Mouse (Mus musculus): Measurements from ENCODE around the gene Glrx3. TPM values are rescaled to one million over a fixed set of nuclear protein-coding genes. Genes with fewer than 3 reads are reported as not detected.

Gene Glrx3
- polyA plus RNA-seq, 1 experiment from 2014 or later: 328 TPM

DNA sequence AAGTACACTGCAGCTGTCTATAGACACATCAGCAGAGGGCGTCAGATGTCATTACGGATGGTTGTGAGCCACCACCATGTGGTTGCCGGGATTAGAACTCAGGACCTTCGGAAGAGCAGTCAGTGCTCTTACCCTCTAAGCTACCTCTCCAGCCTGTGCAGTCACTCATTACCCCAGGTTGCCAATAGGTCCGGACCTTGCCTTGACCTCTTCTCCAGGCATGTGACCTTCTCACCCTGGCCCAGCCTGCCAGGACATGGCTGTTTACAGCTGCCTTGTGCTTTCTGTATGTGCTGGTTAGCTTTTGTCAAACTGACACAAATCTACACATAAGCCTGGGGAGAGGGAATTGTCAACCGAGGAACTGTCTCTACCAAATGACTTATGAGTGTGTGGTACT is 43.4 kb downstream of the Glrx3 start:
- Histone ChIP-seq H3K9me3 (ENCODE audit: control insufficient read depth, low read length) (no peaks in the 10 kb centered on the region), H3K9ac (ENCODE audit: low read length) (no peak overlapping the region), H3K4me3 (ENCODE audit: low read depth, low read length) (no peak overlapping the region), H3K4me2 (ENCODE audit: low read depth, severe bottlenecking) (no peak overlapping the region), H3K27ac (replicated peaks; ENCODE audit: low read depth, low read length) (no peak overlapping the region), H3K36me3 (ENCODE audit: control insufficient read depth, insufficient read depth, low read length) (no peaks in the 10 kb centered on the region), H3K4me1 (ENCODE audit: control insufficient read depth, insufficient read depth, low read length) (no peaks in the 10 kb centered on the region), H3K27me3 (ENCODE audit: control insufficient read depth, insufficient read depth, low read length) (no peaks in the 10 kb centered on the region)
- 71% methylated on average over 6 of the region's 6 CpGs for WGBS
- ATAC-seq (ENCODE audit: insufficient number of reproducible peaks, low FRiP score, low TSS enrichment, low read depth) (no peak), DNase-seq (ENCODE audit: low spot score) (no peak)

DNA sequence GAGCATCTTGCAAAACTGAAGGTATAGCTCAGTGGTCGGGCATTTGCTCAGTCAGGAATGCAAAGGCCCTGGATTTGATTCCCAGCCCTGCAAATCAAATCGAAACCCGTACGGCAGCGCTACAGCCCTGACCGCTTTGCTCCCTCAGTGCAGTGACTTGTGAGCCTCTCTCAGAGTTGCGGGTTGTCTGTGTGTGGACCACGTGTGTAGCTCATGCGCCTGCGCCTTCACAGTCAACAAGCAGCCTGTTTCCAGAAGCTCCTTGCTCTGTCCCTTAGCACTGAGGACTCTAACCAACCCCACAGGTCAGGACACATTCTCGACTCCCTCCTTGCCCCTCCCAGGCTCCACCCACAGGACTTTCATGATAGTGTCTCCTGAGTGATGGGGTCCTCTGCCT is 46.6 kb downstream of the Glrx3 start:
- 85% methylated on average over 11 of the region's 11 CpGs for WGBS
- no peak for DNase-seq (ENCODE audit: low spot score)

DNA sequence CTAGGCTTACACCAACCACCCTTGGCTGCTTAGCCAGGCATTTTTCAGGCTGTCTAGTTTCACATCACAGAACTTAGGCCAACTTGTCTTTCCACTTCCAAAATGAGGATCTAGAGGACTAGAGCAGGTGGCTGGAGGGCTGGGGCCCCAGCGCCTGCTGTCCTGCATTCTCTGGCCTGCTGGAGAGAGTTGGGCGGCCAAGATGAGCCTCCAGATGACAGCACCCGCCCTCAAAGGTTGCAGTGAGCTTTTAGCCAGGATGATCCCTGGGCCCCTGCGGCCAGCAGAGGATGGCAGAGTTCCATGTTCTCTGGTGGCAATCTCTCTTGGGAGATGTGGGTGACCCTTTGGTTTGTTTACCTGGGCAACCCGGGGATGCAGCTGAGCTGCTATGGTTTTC is 51.0 kb downstream of the Glrx3 start:
- Histone ChIP-seq H3K27ac (replicated peaks; ENCODE audit: low read depth, low read length) (no peak overlapping the region), H3K9me3 (ENCODE audit: control insufficient read depth, low read length) (no peaks in the 10 kb centered on the region), H3K4me2 (ENCODE audit: low read depth, severe bottlenecking) (no peak overlapping the region), H3K9ac (ENCODE audit: low read length) (no peak overlapping the region), H3K4me1 (ENCODE audit: control insufficient read depth, insufficient read depth, low read length) (no peaks in the 10 kb centered on the region), H3K27me3 (ENCODE audit: control insufficient read depth, insufficient read depth, low read length) (no peaks in the 10 kb centered on the region), H3K36me3 (ENCODE audit: control insufficient read depth, insufficient read depth, low read length) (no peaks in the 10 kb centered on the region), H3K4me3 (ENCODE audit: low read depth, low read length) (no peak overlapping the region)
- DNase-seq (ENCODE audit: low spot score): no peak
- ATAC-seq (ENCODE audit: insufficient number of reproducible peaks, low FRiP score, low TSS enrichment, low read depth): no peak
- WGBS: 77% methylated on average over 5 of the region's 5 CpGs

More for the DNA sequence above, 46.6 kb downstream of the Glrx3 start:
- Histone ChIP-seq H3K27me3 (ENCODE audit: control insufficient read depth, insufficient read depth, low read length) (no peaks in the 10 kb centered on the region), H3K9ac (ENCODE audit: low read length) (no peak overlapping the region), H3K4me1 (ENCODE audit: control insufficient read depth, insufficient read depth, low read length) (no peaks in the 10 kb centered on the region), H3K4me2 (ENCODE audit: low read depth, severe bottlenecking) (no peak overlapping the region), H3K27ac (replicated peaks; ENCODE audit: low read depth, low read length) (no peak overlapping the region), H3K9me3 (ENCODE audit: control insufficient read depth, low read length) (no peaks in the 10 kb centered on the region), H3K36me3 (ENCODE audit: control insufficient read depth, insufficient read depth, low read length) (no peaks in the 10 kb centered on the region), H3K4me3 (ENCODE audit: low read depth, low read length) (no peak overlapping the region)
- ATAC-seq (ENCODE audit: insufficient number of reproducible peaks, low FRiP score, low TSS enrichment, low read depth): no peak

DNA sequence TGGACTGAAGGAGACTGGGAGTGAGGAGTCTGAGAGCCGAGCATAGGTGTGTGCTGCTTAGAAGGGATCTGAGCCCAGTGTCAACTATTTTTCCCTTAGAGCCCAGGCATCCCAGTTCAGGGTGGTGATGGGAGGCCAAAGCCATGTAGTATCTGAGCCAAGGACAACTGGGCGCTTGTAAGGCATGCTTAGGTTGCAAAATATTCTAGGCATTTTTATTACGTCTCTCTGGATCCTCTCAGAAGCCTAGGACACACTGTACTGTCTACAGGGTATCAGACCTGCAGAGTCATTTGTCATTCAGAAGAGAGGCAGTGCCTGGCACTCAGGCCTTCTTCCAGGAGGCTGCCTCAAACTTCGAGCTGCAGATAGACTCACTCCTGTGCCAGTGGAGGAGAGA is 53.3 kb downstream of the Glrx3 start:
- DNase-seq (ENCODE audit: low spot score) (no peak), ATAC-seq (ENCODE audit: insufficient number of reproducible peaks, low FRiP score, low TSS enrichment, low read depth) (no peak)
- WGBS: 53% methylated on average over 4 of the region's 4 CpGs
- Histone ChIP-seq H3K27me3 (ENCODE audit: control insufficient read depth, insufficient read depth, low read length) (no peaks in the 10 kb centered on the region), H3K4me2 (ENCODE audit: low read depth, severe bottlenecking) (no peak overlapping the region), H3K27ac (replicated peaks; ENCODE audit: low read depth, low read length) (no peak overlapping the region), H3K4me1 (ENCODE audit: control insufficient read depth, insufficient read depth, low read length) (no peaks in the 10 kb centered on the region), H3K36me3 (ENCODE audit: control insufficient read depth, insufficient read depth, low read length) (no peaks in the 10 kb centered on the region), H3K4me3 (ENCODE audit: low read depth, low read length) (no peak overlapping the region), H3K9ac (ENCODE audit: low read length) (no peak overlapping the region), H3K9me3 (ENCODE audit: control insufficient read depth, low read length) (no peaks in the 10 kb centered on the region)

DNA sequence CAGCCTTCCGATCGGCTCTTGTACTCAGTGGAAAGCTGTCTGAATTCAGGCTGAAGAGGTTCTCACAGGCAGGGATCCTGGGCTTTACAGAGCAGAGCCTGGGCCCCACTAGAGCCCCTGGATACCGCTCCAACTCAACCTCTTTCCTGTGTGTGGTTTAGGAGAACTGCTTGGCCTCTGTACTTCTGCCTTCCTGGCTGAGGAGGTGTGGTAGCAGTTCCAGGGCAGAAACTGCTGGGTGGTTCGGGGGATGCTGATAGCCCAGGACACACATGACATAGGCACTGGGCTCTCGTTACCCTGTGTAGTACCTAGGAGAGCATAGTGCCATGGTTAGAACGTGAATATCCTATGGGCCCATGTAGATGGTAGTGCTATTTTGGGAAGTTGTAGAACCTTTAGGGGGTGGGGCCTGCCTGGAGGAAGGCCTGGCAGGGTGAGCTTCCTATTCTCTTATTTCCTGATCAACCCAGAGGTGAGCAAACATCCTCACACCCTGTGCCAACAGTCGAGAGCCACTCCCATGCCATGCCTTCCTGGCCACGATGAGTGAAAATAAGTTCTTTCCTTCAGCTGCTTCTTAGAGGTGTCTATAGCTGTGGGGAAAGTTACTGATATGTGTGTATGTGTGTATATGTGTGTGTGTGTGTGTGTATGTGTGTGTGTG is 55.0 kb downstream of the Glrx3 start:
- 89% methylated on average over 8 of the region's 8 CpGs for WGBS
- no peaks in the 10 kb centered on the region for H3K36me3 ChIP-seq (ENCODE audit: control insufficient read depth, insufficient read depth, low read length)
- H3K9ac ChIP-seq (ENCODE audit: low read length): no peak overlapping the region
- H3K4me2 ChIP-seq (ENCODE audit: low read depth, severe bottlenecking): no peak overlapping the region
- H3K9me3 ChIP-seq (ENCODE audit: control insufficient read depth, low read length): no peaks in the 10 kb centered on the region
- H3K4me3 ChIP-seq (ENCODE audit: low read depth, low read length): no peak overlapping the region
- ATAC-seq (ENCODE audit: insufficient number of reproducible peaks, low FRiP score, low TSS enrichment, low read depth) (no peak), DNase-seq (ENCODE audit: low spot score) (no peak)
- no peaks in the 10 kb centered on the region for H3K27me3 ChIP-seq (ENCODE audit: control insufficient read depth, insufficient read depth, low read length)
- peaks cover 5% of the 10 kb centered on the region; the same call in 1 of the 2 replicates for H3K4me1 ChIP-seq (ENCODE audit: control insufficient read depth, insufficient read depth, low read length)
- H3K27ac ChIP-seq (replicated peaks; ENCODE audit: low read depth, low read length): no peak overlapping the region

DNA sequence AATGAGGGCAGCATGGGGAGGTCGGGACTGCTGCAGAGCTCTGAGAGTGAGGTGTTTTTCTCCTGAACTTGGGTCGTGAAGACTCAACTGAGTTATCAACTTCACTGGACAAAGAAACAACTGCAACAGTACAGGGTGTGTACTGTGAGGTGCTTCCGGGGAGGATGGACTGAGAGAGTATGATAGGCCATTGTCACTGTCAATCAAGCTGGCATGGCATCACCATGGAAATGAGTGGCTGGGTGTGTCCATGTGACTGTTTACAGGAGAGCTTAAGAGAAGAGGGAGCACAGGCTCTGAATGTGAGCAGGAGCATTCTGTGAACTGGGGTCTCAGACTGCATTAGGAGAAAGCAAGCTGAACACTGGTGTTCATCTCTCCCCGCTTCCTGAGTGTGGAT is 61.3 kb downstream of the Glrx3 start:
- Histone ChIP-seq H3K27me3 (ENCODE audit: control insufficient read depth, insufficient read depth, low read length) (no peaks in the 10 kb centered on the region), H3K9me3 (ENCODE audit: control insufficient read depth, low read length) (no peaks in the 10 kb centered on the region), H3K36me3 (ENCODE audit: control insufficient read depth, insufficient read depth, low read length) (no peaks in the 10 kb centered on the region), H3K4me3 (ENCODE audit: low read depth, low read length) (no peak overlapping the region), H3K4me1 (ENCODE audit: control insufficient read depth, insufficient read depth, low read length) (peaks cover 9% of the 10 kb centered on the region), H3K9ac (ENCODE audit: low read length) (no peak overlapping the region), H3K4me2 (ENCODE audit: low read depth, severe bottlenecking) (no peak overlapping the region), H3K27ac (replicated peaks; ENCODE audit: low read depth, low read length) (no peak overlapping the region)
- WGBS: 76% methylated on average over 4 of the region's 4 CpGs
- DNase-seq (ENCODE audit: low spot score) (no peak), ATAC-seq (ENCODE audit: insufficient number of reproducible peaks, low FRiP score, low TSS enrichment, low read depth) (no peak)

DNA sequence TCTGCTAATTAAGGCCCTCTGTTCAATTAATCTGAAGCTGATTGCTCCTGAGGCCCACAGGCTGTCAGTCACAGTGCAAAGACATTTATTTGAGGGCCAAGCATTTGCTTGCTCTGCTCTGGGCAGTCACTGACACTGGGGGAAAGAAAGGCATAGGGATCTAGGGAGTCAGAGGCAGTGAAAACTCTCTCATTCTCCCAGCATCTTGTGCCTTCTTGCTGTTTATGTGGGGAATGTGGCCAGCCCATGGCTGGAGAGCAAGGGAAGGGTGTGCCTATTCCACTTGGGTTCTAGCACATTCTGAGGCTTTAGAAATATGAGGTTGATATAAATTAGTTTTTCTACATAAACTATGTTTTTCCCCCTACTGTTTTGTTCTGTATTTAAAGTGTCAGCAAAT is 80.2 kb downstream of the Glrx3 start:
- Histone ChIP-seq H3K9me3 (ENCODE audit: control insufficient read depth, low read length) (no peaks in the 10 kb centered on the region), H3K36me3 (ENCODE audit: control insufficient read depth, insufficient read depth, low read length) (no peaks in the 10 kb centered on the region), H3K9ac (ENCODE audit: low read length) (no peak overlapping the region), H3K4me3 (ENCODE audit: low read depth, low read length) (no peak overlapping the region), H3K27ac (replicated peaks; ENCODE audit: low read depth, low read length) (no peak overlapping the region), H3K4me2 (ENCODE audit: low read depth, severe bottlenecking) (no peak overlapping the region), H3K27me3 (ENCODE audit: control insufficient read depth, insufficient read depth, low read length) (no peaks in the 10 kb centered on the region), H3K4me1 (ENCODE audit: control insufficient read depth, insufficient read depth, low read length) (no peaks in the 10 kb centered on the region)
- ATAC-seq (ENCODE audit: insufficient number of reproducible peaks, low FRiP score, low TSS enrichment, low read depth): no peak
- no peak for DNase-seq (ENCODE audit: low spot score)

DNA sequence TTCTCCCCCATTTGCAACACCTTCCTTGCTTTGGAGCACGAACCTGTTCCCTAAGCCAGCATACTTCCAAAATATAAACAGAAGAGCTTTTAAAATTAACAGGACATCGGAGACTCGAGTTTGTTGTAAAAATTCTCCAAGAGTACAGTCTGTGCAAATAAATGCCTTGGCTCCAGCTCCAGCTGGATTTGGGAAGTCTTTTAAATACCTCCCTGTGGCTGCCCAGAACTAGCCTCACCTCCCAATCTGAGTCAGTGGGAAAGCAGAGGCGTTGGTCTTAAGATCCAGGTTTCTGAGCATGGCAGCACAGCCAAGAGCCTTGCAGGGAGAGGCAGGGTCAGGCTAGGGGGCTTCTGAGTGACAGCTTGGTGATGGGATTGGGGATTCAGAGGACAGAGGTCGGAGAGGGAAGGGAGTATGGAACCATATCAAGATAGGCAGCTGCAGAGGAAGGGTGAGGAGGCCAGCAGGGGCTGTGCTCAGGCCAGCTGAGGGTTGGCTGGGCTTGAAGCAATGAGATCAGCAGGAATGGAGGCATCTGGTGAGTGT is 80.7 kb downstream of the Glrx3 start:
- H3K4me1 ChIP-seq (ENCODE audit: control insufficient read depth, insufficient read depth, low read length): no peaks in the 10 kb centered on the region
- no peak overlapping the region for H3K4me2 ChIP-seq (ENCODE audit: low read depth, severe bottlenecking)
- no peaks in the 10 kb centered on the region for H3K27me3 ChIP-seq (ENCODE audit: control insufficient read depth, insufficient read depth, low read length)
- no peaks in the 10 kb centered on the region for H3K36me3 ChIP-seq (ENCODE audit: control insufficient read depth, insufficient read depth, low read length)
- 69% methylated on average over 5 of the region's 5 CpGs for WGBS
- H3K9ac ChIP-seq (ENCODE audit: low read length): no peak overlapping the region
- no peak for DNase-seq (ENCODE audit: low spot score)
- H3K27ac ChIP-seq (replicated peaks; ENCODE audit: low read depth, low read length): no peak overlapping the region
- no peak for ATAC-seq (ENCODE audit: insufficient number of reproducible peaks, low FRiP score, low TSS enrichment, low read depth)
- H3K4me3 ChIP-seq (ENCODE audit: low read depth, low read length): no peak overlapping the region
- no peaks in the 10 kb centered on the region for H3K9me3 ChIP-seq (ENCODE audit: control insufficient read depth, low read length)

Measured in limb, embryonic 11.5 days (tissue).